Mouse (Mus musculus): Measurements from ENCODE around the gene Topbp1.

DNA sequence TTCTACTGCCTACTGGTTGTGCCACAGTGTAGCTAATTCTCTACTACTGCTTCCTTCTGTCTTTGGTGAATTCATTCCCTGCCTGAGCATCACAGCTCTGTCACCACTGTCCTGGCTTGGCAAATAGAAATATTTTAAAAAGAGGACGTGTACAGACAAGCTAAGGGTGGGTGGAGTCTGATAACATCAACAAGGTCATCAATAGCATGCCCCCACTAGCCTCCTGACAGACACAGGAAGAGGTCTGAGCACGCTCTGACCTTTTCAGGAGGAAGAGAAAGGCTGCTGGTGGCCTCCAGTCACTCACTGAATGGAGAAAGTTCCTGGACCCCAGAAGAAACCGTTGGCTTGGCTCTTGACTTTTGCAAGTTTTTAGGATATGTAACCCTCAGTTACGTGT, 18.6 kb upstream of the Topbp1 start:
- TF ChIP-seq GATA1 (IDR thresholded peaks at IDR 0.05; ENCODE audit: low read length) (no peak), TAL1 (IDR thresholded peaks at IDR 0.05; ENCODE audit: low read length) (no peak)

All from erythroblast, embryonic 14.5 days (primary cell).